In the genomic region with DNA sequence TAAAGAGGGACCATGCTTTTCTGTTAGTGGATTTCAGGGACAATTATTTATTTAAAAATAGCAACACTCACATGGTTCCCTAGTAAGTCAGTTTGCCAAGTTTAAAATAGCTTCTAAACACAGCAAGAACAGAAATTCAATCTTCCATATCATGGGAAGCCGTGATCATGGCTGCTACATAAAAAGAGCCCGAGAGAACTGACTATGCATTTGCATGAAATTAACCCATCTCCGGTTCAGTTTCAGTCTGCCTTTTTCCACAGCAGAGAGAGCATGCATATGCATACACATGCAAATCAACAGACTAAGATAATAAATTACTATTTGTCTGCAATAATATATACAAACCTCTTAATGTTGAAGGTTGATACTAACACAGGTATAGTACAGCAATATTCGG, we compare ENCODE assay signal across 20 mouse cellular contexts. TPM values are rescaled to one million over a fixed set of nuclear protein-coding genes. Genes with fewer than 3 reads are reported as not detected.
DNase-seq lines count a peak whose midpoint lies in the region; ATAC-seq and TF ChIP-seq lines count a peak whose summit lies in the region.
"Had no signal": no experiment of that assay in that cellular context is flagged by ENCODE, and none has a peak within 500 bp of the region (broad histone marks: within the 10 kb centered on the region; RNA-seq: fewer than 3 reads in every experiment).

No protein-coding gene starts in this region.

- no peak for TF ChIP-seq CTCF in CH12.LX (conservative IDR thresholded peaks at IDR 0.05 in 1 of 2, IDR thresholded peaks at IDR 0.05 in 1 of 2; ENCODE audit: low read depth in 2 of 2, low read length in 2 of 2)
- no peak for TF ChIP-seq CTCF in brain, embryonic 14.5 days (IDR thresholded peaks at IDR 0.05; ENCODE audit: borderline replicate concordance, extremely low read depth, insufficient read depth, insufficient read length)

- H3K4me2 ChIP-seq in heart, embryonic 15.5 days = no peak overlapping the region
- peak overlapping the region; percentile 35; the same call in 1 of the 2 replicates for H3K4me2 ChIP-seq in CH12.LX (ENCODE audit: insufficient read depth, low read depth, poor library complexity, severe bottlenecking)
- H3K4me2 ChIP-seq: embryonic facial prominence, embryonic 12.5 days; forebrain, embryonic 13.5 days; heart, embryonic 12.5 days; hindbrain, embryonic 15.5 days; kidney, embryonic 15.5 days had no signal

- WGBS in heart, embryonic 15.5 days = 67% methylated on average over 4 of the region's 4 CpGs

- in situ Hi-C loops in CH12.LX (cut with MboI; ENCODE audit: low pct_ligation_motif_present, low pct_unique_long_range_greater_than_20kb, low sequenced_read_pairs) = no loop called here

- dilution Hi-C loops in CH12.LX (cut with MboI; ENCODE audit: extremely low pct_ligation_motif_present, extremely low pct_unique_long_range_greater_than_20kb, low sequenced_read_pairs) = no loop called here

- H3K9ac ChIP-seq in heart, embryonic 15.5 days = no peak overlapping the region
- no peak overlapping the region for H3K9ac ChIP-seq in CH12.LX (ENCODE audit: insufficient read depth, low read depth)
- H3K9ac ChIP-seq: embryonic facial prominence, embryonic 12.5 days; forebrain, embryonic 13.5 days; heart, embryonic 12.5 days; hindbrain, embryonic 15.5 days; kidney, embryonic 15.5 days had no signal

- no peak for DNase-seq in frontal cortex, postnatal 36 days (ENCODE audit: low spot score in 2 of 2)
- DNase-seq in heart, postnatal 4 days = no peak
- peak; percentile 41 for DNase-seq in CH12.LX (ENCODE audit: extremely low read depth)
- DNase-seq in brain, embryonic 14.5 days (ENCODE audit: low read depth) = peak; percentile 24
- no peak for DNase-seq in yolk sac, embryonic 10.5 days (ENCODE audit: low spot score)
- DNase-seq: adrenal gland, adult 8-10 months; adrenal gland, postnatal 36 days; cerebellum, adult 11 months; cerebellum, adult 9-10 months; cerebellum, postnatal 25 days; kidney, adult 2 months had no signal

- peaks cover 13% of the 10 kb centered on the region for H3K4me1 ChIP-seq in heart, embryonic 15.5 days (replicated peaks)
- H3K4me1 ChIP-seq in CH12.LX (ENCODE audit: control insufficient read depth in 1 of 2, insufficient read depth in 2 of 2) = peaks cover 8 to 35% of the 10 kb centered on the region in 2 experiments; a peak in 3 of 4 replicates
- H3K4me1 ChIP-seq: embryonic facial prominence, embryonic 12.5 days; forebrain, embryonic 13.5 days; hindbrain, embryonic 15.5 days; kidney, embryonic 15.5 days had no signal

- no peaks in the 10 kb centered on the region for H3K9me3 ChIP-seq in heart, embryonic 15.5 days (replicated peaks)
- no peaks in the 10 kb centered on the region for H3K9me3 ChIP-seq in CH12.LX (replicated peaks; ENCODE audit: low read length)
- H3K9me3 ChIP-seq: embryonic facial prominence, embryonic 12.5 days; forebrain, embryonic 13.5 days; G1E; heart, embryonic 12.5 days; hindbrain, embryonic 15.5 days; kidney, embryonic 15.5 days had no signal

- no peaks in the 10 kb centered on the region for H3K27me3 ChIP-seq in heart, embryonic 15.5 days
- no peaks in the 10 kb centered on the region for H3K27me3 ChIP-seq in CH12.LX (replicated peaks)
- H3K27me3 ChIP-seq: embryonic facial prominence, embryonic 12.5 days; forebrain, embryonic 13.5 days; heart, embryonic 12.5 days; hindbrain, embryonic 15.5 days; kidney, embryonic 15.5 days had no signal

- H3K4me3 ChIP-seq in heart, embryonic 15.5 days = no peak overlapping the region
- no peak overlapping the region for H3K4me3 ChIP-seq in CH12.LX (replicated peaks in 1 of 3; ENCODE audit: low read depth in 2 of 3, low read length in 2 of 3, poor library complexity in 1 of 3)
- H3K4me3 ChIP-seq: embryonic facial prominence, embryonic 12.5 days; forebrain, embryonic 13.5 days; heart, embryonic 12.5 days; hindbrain, embryonic 15.5 days; kidney, embryonic 15.5 days had no signal

- TF ChIP-seq EP300 in CH12.LX (IDR thresholded peaks at IDR 0.05; ENCODE audit: low read length) = no peak

- peak; percentile 60; the same call in 1 of the 2 replicates for ATAC-seq in frontal cortex, adult (ENCODE audit: low TSS enrichment)
- ATAC-seq in heart, embryonic 15.5 days (replicated peaks; ENCODE audit: insufficient number of reproducible peaks, insufficient read depth, low FRiP score, low read depth) = no peak
- ATAC-seq: forebrain, embryonic 13.5 days; intestine, embryonic 16.5 days had no signal

- no peak for TF ChIP-seq POLR2A in CH12.LX (IDR thresholded peaks at IDR 0.05; ENCODE audit: low read depth, low read length)
- TF ChIP-seq POLR2A in brain, embryonic 14.5 days (IDR thresholded peaks at IDR 0.05; ENCODE audit: borderline replicate concordance, extremely low read depth, insufficient read depth, insufficient read length, poor library complexity, severe bottlenecking) = no peak

- H3K36me3 ChIP-seq in heart, embryonic 15.5 days = no peaks in the 10 kb centered on the region
- H3K36me3 ChIP-seq in CH12.LX (replicated peaks in 1 of 2; ENCODE audit: control insufficient read depth in 1 of 2, insufficient read depth in 1 of 2, low read length in 1 of 2) = no peaks in the 10 kb centered on the region
- H3K36me3 ChIP-seq: embryonic facial prominence, embryonic 12.5 days; G1E; heart, embryonic 12.5 days; hindbrain, embryonic 15.5 days; kidney, embryonic 15.5 days had no signal

- H3K79me2 ChIP-seq in CH12.LX (replicated peaks; ENCODE audit: control insufficient read depth, extremely low read depth, insufficient read depth, poor library complexity, severe bottlenecking) = no peaks in the 10 kb centered on the region

- peak overlapping the region; percentile 19 for H3K27ac ChIP-seq in heart, embryonic 15.5 days
- no peak overlapping the region for H3K27ac ChIP-seq in CH12.LX (ENCODE audit: insufficient read depth, low read depth)
- H3K27ac ChIP-seq: embryonic facial prominence, embryonic 12.5 days; forebrain, embryonic 13.5 days; hindbrain, embryonic 15.5 days; kidney, embryonic 15.5 days had no signal

- TF ChIP-seq RAD21 in CH12.LX (IDR thresholded peaks at IDR 0.05; ENCODE audit: low read depth, low read length) = no peak

TF ChIP-seq in CH12.LX, 34 proteins besides CTCF, POLR2A, EP300 and RAD21:
- TF ChIP-seq ZKSCAN1 (IDR thresholded peaks at IDR 0.05; ENCODE audit: borderline replicate concordance, low read depth, low read length) (no peak), TCF12 (IDR thresholded peaks at IDR 0.05; ENCODE audit: low read depth, low read length) (no peak), GABPA (IDR thresholded peaks at IDR 0.05; ENCODE audit: insufficient replicate concordance, low read depth, low read length) (no peak), SMC3 (IDR thresholded peaks at IDR 0.05; ENCODE audit: low read depth, low read length) (no peak), MAZ (IDR thresholded peaks at IDR 0.05; ENCODE audit: low read depth, low read length) (no peak), PAX5 (IDR thresholded peaks at IDR 0.05; ENCODE audit: low read length) (no peak)

RNA-seq across cellular contexts. Expression of gene Efcab2, which starts 17.1 kb away (rescaled TPM):
- polyA plus RNA-seq in heart, embryonic 15.5 days (2015; fragmentation: Nextera tagmentation; extraction: Ambion mirVana) = 14.0 and 21.5 TPM in 2 replicates
- total RNA-seq in heart, postnatal 4 days (2021) = 10 to 100 TPM; 19.8 to 20.5 TPM
- 1.2 and 1.5 TPM in 2 replicates for total RNA-seq in CH12.LX (2012; rRNA removed)
- total RNA-seq in CH12.LX (2014; rRNA removed) = 1.8 TPM in 2 replicates
- polyA plus RNA-seq in CH12.LX (2012; ENCODE audit: insufficient read length, low read depth) = 2.8 and 3.2 TPM in 2 replicates
- polyA plus RNA-seq in brain, embryonic 14.5 days (2012; rRNA removed) = 2.0 and 3.7 TPM in 2 replicates

RNA-seq across cellular contexts. Expression of gene Hnrnpu, which starts 51.2 kb away (rescaled TPM):
- polyA plus RNA-seq in heart, embryonic 15.5 days (2015; fragmentation: Nextera tagmentation; extraction: Ambion mirVana) = 227 and 271 TPM in 2 replicates
- 100 to 1,000 TPM; 343 to 362 TPM for total RNA-seq in heart, postnatal 4 days (2021)
- total RNA-seq in CH12.LX (2012; rRNA removed) = 346 and 491 TPM in 2 replicates
- total RNA-seq in CH12.LX (2014; rRNA removed) = 359 and 397 TPM in 2 replicates
- 853 and 911 TPM in 2 replicates for polyA plus RNA-seq in CH12.LX (2012; ENCODE audit: insufficient read length, low read depth)
- 279 and 342 TPM in 2 replicates for polyA plus RNA-seq in brain, embryonic 14.5 days (2012; rRNA removed)

Comparison
In these comparisons a context has a peak if more than half of its experiments do, and no peak if none do; other contexts are left out.
1. DNase-seq: peak in CH12.LX (single experiment) and brain, embryonic 14.5 days (single experiment); none in frontal cortex, postnatal 36 days (0 of 2), heart, postnatal 4 days (single experiment) and yolk sac, embryonic 10.5 days (single experiment).